Mouse (Mus musculus): Measurements from ENCODE around the gene Rhbdl2. TPM values are rescaled to one million over a fixed set of nuclear protein-coding genes. Genes with fewer than 3 reads are reported as not detected.

Rhbdl2 gene
- polyA plus RNA-seq, 1 experiment, result not detected

- H3K4me3 ChIP-seq (ENCODE audit: insufficient read depth, low read depth, low read length), result no peak overlapping the region
- no peaks in the 10 kb centered on the region for H3K4me1 ChIP-seq (ENCODE audit: control insufficient read depth, insufficient read depth, insufficient read length, low read length)
- H3K27ac ChIP-seq (replicated peaks; ENCODE audit: low read depth, low read length), result no peak overlapping the region
Measured at GRCm38 (mm10) chr4:123795057-123795456, 7.4 kb downstream of the Rhbdl2 start.

- no peak overlapping the region for H3K27ac ChIP-seq (replicated peaks; ENCODE audit: low read depth, low read length)
- no peaks in the 10 kb centered on the region for H3K4me1 ChIP-seq (ENCODE audit: control insufficient read depth, insufficient read depth, insufficient read length, low read length)
- no peak overlapping the region for H3K4me3 ChIP-seq (ENCODE audit: insufficient read depth, low read depth, low read length)
Measured at GRCm38 (mm10) chr4:123797403-123797802, 9.7 kb downstream of the Rhbdl2 start.

GRCm38 (mm10) chr4:123797856-123798255 is 10.2 kb downstream of the Rhbdl2 start:
- Histone ChIP-seq H3K27ac (replicated peaks; ENCODE audit: low read depth, low read length) (no peak overlapping the region), H3K4me3 (ENCODE audit: insufficient read depth, low read depth, low read length) (no peak overlapping the region), H3K4me1 (ENCODE audit: control insufficient read depth, insufficient read depth, insufficient read length, low read length) (no peaks in the 10 kb centered on the region)

GRCm38 (mm10) chr4:123803642-123804041 is 16.0 kb downstream of the Rhbdl2 start:
- Histone ChIP-seq H3K27ac (replicated peaks; ENCODE audit: low read depth, low read length) (no peak overlapping the region), H3K4me3 (ENCODE audit: insufficient read depth, low read depth, low read length) (no peak overlapping the region), H3K4me1 (ENCODE audit: control insufficient read depth, insufficient read depth, insufficient read length, low read length) (no peaks in the 10 kb centered on the region)

GRCm38 (mm10) chr4:123808304-123808703 is 20.6 kb downstream of the Rhbdl2 start:
- Histone ChIP-seq H3K4me3 (ENCODE audit: insufficient read depth, low read depth, low read length) (no peak overlapping the region), H3K4me1 (ENCODE audit: control insufficient read depth, insufficient read depth, insufficient read length, low read length) (no peaks in the 10 kb centered on the region), H3K27ac (replicated peaks; ENCODE audit: low read depth, low read length) (no peak overlapping the region)

- no peak overlapping the region for H3K4me3 ChIP-seq (ENCODE audit: insufficient read depth, low read depth, low read length)
- H3K4me1 ChIP-seq (ENCODE audit: control insufficient read depth, insufficient read depth, insufficient read length, low read length), result no peaks in the 10 kb centered on the region
- H3K27ac ChIP-seq (replicated peaks; ENCODE audit: low read depth, low read length), result no peak overlapping the region
Measured at GRCm38 (mm10) chr4:123810475-123811295, 23.0 kb downstream of the Rhbdl2 start.

GRCm38 (mm10) chr4:123812525-123812924 is 24.9 kb downstream of the Rhbdl2 start:
- Histone ChIP-seq H3K4me1 (ENCODE audit: control insufficient read depth, insufficient read depth, insufficient read length, low read length) (no peaks in the 10 kb centered on the region), H3K27ac (replicated peaks; ENCODE audit: low read depth, low read length) (no peak overlapping the region), H3K4me3 (ENCODE audit: insufficient read depth, low read depth, low read length) (no peak overlapping the region)

- no peaks in the 10 kb centered on the region for H3K4me1 ChIP-seq (ENCODE audit: control insufficient read depth, insufficient read depth, insufficient read length, low read length)
- no peak overlapping the region for H3K27ac ChIP-seq (replicated peaks; ENCODE audit: low read depth, low read length)
Measured at GRCm38 (mm10) chr4:123814030-123814501, 26.4 kb downstream of the Rhbdl2 start.

GRCm38 (mm10) chr4:123819093-123819610 is 31.5 kb downstream of the Rhbdl2 start:
- Histone ChIP-seq H3K4me1 (ENCODE audit: control insufficient read depth, insufficient read depth, insufficient read length, low read length) (no peaks in the 10 kb centered on the region), H3K27ac (replicated peaks; ENCODE audit: low read depth, low read length) (no peak overlapping the region), H3K4me3 (ENCODE audit: insufficient read depth, low read depth, low read length) (no peak overlapping the region)

More at GRCm38 (mm10) chr4:123814030-123814501, 26.4 kb downstream of the Rhbdl2 start:
- H3K4me3 ChIP-seq (ENCODE audit: insufficient read depth, low read depth, low read length), result no peak overlapping the region

- Histone ChIP-seq H3K4me3 (ENCODE audit: insufficient read depth, low read depth, low read length) (no peak overlapping the region), H3K27ac (replicated peaks; ENCODE audit: low read depth, low read length) (no peak overlapping the region), H3K4me1 (ENCODE audit: control insufficient read depth, insufficient read depth, insufficient read length, low read length) (no peaks in the 10 kb centered on the region)
Measured at GRCm38 (mm10) chr4:123842126-123842525, 54.5 kb downstream of the Rhbdl2 start.

- H3K4me1 ChIP-seq (ENCODE audit: control insufficient read depth, insufficient read depth, insufficient read length, low read length), result no peaks in the 10 kb centered on the region
- H3K27ac ChIP-seq (replicated peaks; ENCODE audit: low read depth, low read length), result no peak overlapping the region
- H3K4me3 ChIP-seq (ENCODE audit: insufficient read depth, low read depth, low read length), result no peak overlapping the region
Measured at GRCm38 (mm10) chr4:123856888-123857287, 69.2 kb downstream of the Rhbdl2 start.

GRCm38 (mm10) chr4:123858090-123858489 is 70.4 kb downstream of the Rhbdl2 start:
- Histone ChIP-seq H3K4me1 (ENCODE audit: control insufficient read depth, insufficient read depth, insufficient read length, low read length) (no peaks in the 10 kb centered on the region), H3K4me3 (ENCODE audit: insufficient read depth, low read depth, low read length) (no peak overlapping the region), H3K27ac (replicated peaks; ENCODE audit: low read depth, low read length) (no peak overlapping the region)

GRCm38 (mm10) chr4:123859379-123859778 is 71.7 kb downstream of the Rhbdl2 start, which contains the start of gene 4933427I04Rik:
Gene 4933427I04Rik, plus strand, starts transcription at chr4:123859679.
- Histone ChIP-seq H3K4me1 (ENCODE audit: control insufficient read depth, insufficient read depth, insufficient read length, low read length) (no peaks in the 10 kb centered on the region), H3K27ac (replicated peaks; ENCODE audit: low read depth, low read length) (no peak within 1 kb of the TSS), H3K4me3 (ENCODE audit: insufficient read depth, low read depth, low read length) (no peak within 1 kb of the TSS)

GRCm38 (mm10) chr4:123859803-123860202 is 72.1 kb downstream of the Rhbdl2 start:
- no peak overlapping the region for H3K4me3 ChIP-seq (ENCODE audit: insufficient read depth, low read depth, low read length)

GRCm38 (mm10) chr4:123860621-123861020 is 72.9 kb downstream of the Rhbdl2 start:
- Histone ChIP-seq H3K4me3 (ENCODE audit: insufficient read depth, low read depth, low read length) (no peak overlapping the region), H3K4me1 (ENCODE audit: control insufficient read depth, insufficient read depth, insufficient read length, low read length) (no peaks in the 10 kb centered on the region), H3K27ac (replicated peaks; ENCODE audit: low read depth, low read length) (no peak overlapping the region)

More at GRCm38 (mm10) chr4:123859803-123860202, 72.1 kb downstream of the Rhbdl2 start:
- no peak overlapping the region for H3K27ac ChIP-seq (replicated peaks; ENCODE audit: low read depth, low read length)
- no peaks in the 10 kb centered on the region for H3K4me1 ChIP-seq (ENCODE audit: control insufficient read depth, insufficient read depth, insufficient read length, low read length)

Measured in brown adipose tissue, adult 24 weeks (tissue).